Mouse (Mus musculus) heart, postnatal 36 days (tissue): Measurements from ENCODE around the gene Zfp788. TPM values are rescaled to one million over a fixed set of nuclear protein-coding genes. Genes with fewer than 3 reads are reported as not detected.
A peak's percentile ranks its signal among the peaks of the same experiment; 100 is the strongest.
"Not testable (repeated sequence)": the region's sequence is repeated elsewhere in the genome, so short reads cannot be mapped to it uniquely, and the experiment has no call there.

ENCODE experiments used
- DNase-seq, 2 experiments: peaks; one replicate each; pipeline ENCODE4 v3.0.0; 2021 to 2022
- intact Hi-C: fragments of 180-260 bp; cut with DNase I; formaldehyde crosslinking; loops from one replicate; pipeline ENCODE4 v1.15.1; 2025
- total RNA-seq, 2 experiments: library from RNA; stranded (reverse); gene quantifications; 2 replicates each; pipeline ENCODE4 v1.2.3; 2021

The Zfp788 gene
- 10 to 100 TPM in 1 of 2 experiments, 1 to 10 TPM in 1; 7.6 to 10.0 TPM for total RNA-seq

GRCm38 (mm10) chr7:41632409-41633220 is at the start of gene Zfp788:
Zfp788 (plus strand) TSS chr7:41633203.
- intact Hi-C loops, result loop anchor here (1.0 to 5.0 kb wide), 3 partner anchors 34 to 240 kb away; partner anchors contain the start of genes 2610021A01Rik, AI987944, AW146154 and Gm20449
- peak; percentile 88 to 89 for DNase-seq

GRCm38 (mm10) chr7:41587831-41588230 is 45.2 kb upstream of the Zfp788 start:
- intact Hi-C loops, DNase-seq: not testable (repeated sequence)

- no peak for DNase-seq
- intact Hi-C loops, result loop anchor here (2.0 to 10.0 kb wide), 4 partner anchors 34 to 904 kb away; partner anchors contain the start of genes AI987944, AW146154, Gm20449 and Zfp788
These were observed 34.4 kb upstream of the Zfp788 start for GRCm38 (mm10) chr7:41598615-41599014.

- intact Hi-C loops, result loop anchor here (2.0 to 10.0 kb wide), 4 partner anchors 34 to 903 kb away; partner anchors contain the start of genes AI987944, AW146154, Gm20449 and Zfp788
These were observed 33.8 kb upstream of the Zfp788 start, which contains the start of gene 2610021A01Rik for GRCm38 (mm10) chr7:41599034-41599813. 2610021A01Rik (plus strand) TSS chr7:41599230.

GRCm38 (mm10) chr7:41599932-41600548 is 33.0 kb upstream of the Zfp788 start:
- intact Hi-C loops, result loop anchor here (2.0 to 10.0 kb wide), 4 partner anchors 33 to 902 kb away; partner anchors contain the start of genes AI987944, AW146154, Gm20449 and Zfp788

More at GRCm38 (mm10) chr7:41599034-41599813, 33.8 kb upstream of the Zfp788 start, which contains the start of gene 2610021A01Rik:
- DNase-seq, result peak; percentile 83 to 84

GRCm38 (mm10) chr7:41611654-41612053 is 21.3 kb upstream of the Zfp788 start:
- intact Hi-C loops, result no loop called here
- DNase-seq, result no peak

More at GRCm38 (mm10) chr7:41599932-41600548, 33.0 kb upstream of the Zfp788 start:
- no peak for DNase-seq

GRCm38 (mm10) chr7:41616241-41616640 is 16.8 kb upstream of the Zfp788 start:
- DNase-seq, intact Hi-C loops: not testable (repeated sequence)

- intact Hi-C loops, result loop anchor here (2.0 to 5.0 kb wide), 2 partner anchors 35 to 241 kb away; partner anchors contain the start of genes 2610021A01Rik and AI987944
- DNase-seq, result peak; percentile 84 to 91
These were observed 400 bp downstream of the Zfp788 start for GRCm38 (mm10) chr7:41633221-41633984.

- intact Hi-C loops, DNase-seq: not testable (repeated sequence)
These were observed 41.3 kb downstream of the Zfp788 start for GRCm38 (mm10) chr7:41674326-41674725.

Other genes starting within 250 kb of the Zfp788 start
- 10 to 100 TPM; 10.5 to 12.2 TPM for gene AI987944, start 239.8 kb upstream of the Zfp788 start, total RNA-seq
- under 1 TPM; 0.19 to 0.28 TPM for gene Vmn2r57, start 184.5 kb upstream of the Zfp788 start, total RNA-seq
- gene Gm20449, start 133.8 kb upstream of the Zfp788 start, total RNA-seq, result under 1 TPM in 1 of 2 experiments, not detected in 1; 0.11 TPM
- 1 to 10 TPM; 5.5 to 6.6 TPM for gene AW146154, start 133.3 kb upstream of the Zfp788 start, total RNA-seq
- gene Gm6871, start 59.5 kb upstream of the Zfp788 start, total RNA-seq, result not detected
- gene 2610021A01Rik, start 34.0 kb upstream of the Zfp788 start, total RNA-seq, result 1 to 10 TPM; 7.4 to 9.9 TPM
- gene Vmn2r58, start 239.5 kb downstream of the Zfp788 start, total RNA-seq, result not detected